Mouse (Mus musculus): Measurements from ENCODE around the gene Vps37c. TPM values are rescaled to one million over a fixed set of nuclear protein-coding genes. Genes with fewer than 3 reads are reported as not detected.
A peak's percentile ranks its signal among the peaks of the same experiment; 100 is the strongest.

Vps37c gene
- 30.3 and 33.1 TPM in 2 replicates for polyA plus RNA-seq (2014; fragmentation: Nextera tagmentation; extraction: Ambion mirVana)

GRCm38 (mm10) chr19:10688537-10689352, at the start of gene Vps37c:
Vps37c (plus strand) TSS chr19:10688735.
- Histone ChIP-seq H3K4me3 (ENCODE audit: low read depth, low read length) (peak within 1 kb of the TSS; percentile 84), H3K9me3 (ENCODE audit: low read depth, low read length) (no peaks in the 10 kb centered on the region), H3K27ac (ENCODE audit: low read depth) (peak within 1 kb of the TSS; percentile 96), H3K27me3 (ENCODE audit: insufficient read depth, low read length) (no peaks in the 10 kb centered on the region), H3K4me1 (ENCODE audit: insufficient read depth) (peaks cover 16% of the 10 kb centered on the region), H3K4me2 (peak within 1 kb of the TSS; percentile 78), H3K36me3 (ENCODE audit: insufficient read depth) (no peaks in the 10 kb centered on the region; the same call in 1 of the 2 replicates), H3K9ac (peak within 1 kb of the TSS; percentile 85)
- ATAC-seq (ENCODE audit: insufficient read depth) (peak; percentile 91), DNase-seq (peak; percentile 90)
- 0 out of 2 replicates have a peak, but pooled peaks have one; percentile 10 for TF ChIP-seq CTCF (IDR thresholded peaks at IDR 0.05; ENCODE audit: low read depth)
- WGBS: under 1% methylated on average over 74 of the region's 74 CpGs

- no peaks in the 10 kb centered on the region for H3K9me3 ChIP-seq (ENCODE audit: low read depth, low read length)
- no peaks in the 10 kb centered on the region for H3K4me1 ChIP-seq (ENCODE audit: insufficient read depth)
- no peak overlapping the region for H3K4me2 ChIP-seq
- H3K27ac ChIP-seq (ENCODE audit: low read depth): no peak overlapping the region
- no peaks in the 10 kb centered on the region for H3K27me3 ChIP-seq (ENCODE audit: insufficient read depth, low read length)
- H3K36me3 ChIP-seq (ENCODE audit: insufficient read depth): no peaks in the 10 kb centered on the region
- TF ChIP-seq CTCF (IDR thresholded peaks at IDR 0.05; ENCODE audit: low read depth): no peak
- no peak for ATAC-seq (ENCODE audit: insufficient read depth)
- H3K9ac ChIP-seq: no peak overlapping the region
- DNase-seq: no peak
- no peak overlapping the region for H3K4me3 ChIP-seq (ENCODE audit: low read depth, low read length)
- whole genome bisulfite sequencing: 5% methylated on average over 5 of the region's 5 CpGs
These were observed 48.5 kb upstream of the Vps37c start for GRCm38 (mm10) chr19:10640080-10640479.

- Histone ChIP-seq H3K4me1 (ENCODE audit: insufficient read depth) (no peaks in the 10 kb centered on the region), H3K9me3 (ENCODE audit: low read depth, low read length) (no peaks in the 10 kb centered on the region), H3K9ac (no peak overlapping the region), H3K36me3 (ENCODE audit: insufficient read depth) (no peaks in the 10 kb centered on the region), H3K27ac (ENCODE audit: low read depth) (no peak overlapping the region), H3K4me3 (ENCODE audit: low read depth, low read length) (no peak overlapping the region), H3K4me2 (no peak overlapping the region), H3K27me3 (ENCODE audit: insufficient read depth, low read length) (no peaks in the 10 kb centered on the region)
- DNase-seq: no peak
- WGBS: 44% methylated on average over 13 of the region's 13 CpGs
- no peak for TF ChIP-seq CTCF (IDR thresholded peaks at IDR 0.05; ENCODE audit: low read depth)
- ATAC-seq (ENCODE audit: insufficient read depth): no peak
These were observed 47.8 kb upstream of the Vps37c start for GRCm38 (mm10) chr19:10640589-10641378.

GRCm38 (mm10) chr19:10645616-10646015, 42.9 kb upstream of the Vps37c start:
- H3K4me2 ChIP-seq: no peak overlapping the region
- H3K9ac ChIP-seq: no peak overlapping the region
- H3K4me1 ChIP-seq (ENCODE audit: insufficient read depth): no peaks in the 10 kb centered on the region
- H3K9me3 ChIP-seq (ENCODE audit: low read depth, low read length): no peaks in the 10 kb centered on the region
- no peak for TF ChIP-seq CTCF (IDR thresholded peaks at IDR 0.05; ENCODE audit: low read depth)
- no peak overlapping the region for H3K27ac ChIP-seq (ENCODE audit: low read depth)
- ATAC-seq (ENCODE audit: insufficient read depth) (no peak), DNase-seq (no peak)
- no peaks in the 10 kb centered on the region for H3K36me3 ChIP-seq (ENCODE audit: insufficient read depth)
- 90% methylated on average over 2 of the region's 2 CpGs for WGBS
- no peak overlapping the region for H3K4me3 ChIP-seq (ENCODE audit: low read depth, low read length)
- no peaks in the 10 kb centered on the region for H3K27me3 ChIP-seq (ENCODE audit: insufficient read depth, low read length)

- TF ChIP-seq CTCF (IDR thresholded peaks at IDR 0.05; ENCODE audit: low read depth): no peak
- H3K36me3 ChIP-seq (ENCODE audit: insufficient read depth): no peaks in the 10 kb centered on the region
- H3K9ac ChIP-seq: no peak overlapping the region
- 65% methylated on average over 8 of the region's 8 CpGs for WGBS
- H3K9me3 ChIP-seq (ENCODE audit: low read depth, low read length): no peaks in the 10 kb centered on the region
- no peak overlapping the region for H3K27ac ChIP-seq (ENCODE audit: low read depth)
- no peaks in the 10 kb centered on the region for H3K4me1 ChIP-seq (ENCODE audit: insufficient read depth)
- no peak overlapping the region for H3K4me2 ChIP-seq
- no peak overlapping the region for H3K4me3 ChIP-seq (ENCODE audit: low read depth, low read length)
- H3K27me3 ChIP-seq (ENCODE audit: insufficient read depth, low read length): no peaks in the 10 kb centered on the region
- DNase-seq: no peak
- no peak for ATAC-seq (ENCODE audit: insufficient read depth)
These were observed 40.4 kb upstream of the Vps37c start for GRCm38 (mm10) chr19:10648156-10648555.

GRCm38 (mm10) chr19:10656058-10656457, 32.5 kb upstream of the Vps37c start:
- no peaks in the 10 kb centered on the region for H3K4me1 ChIP-seq (ENCODE audit: insufficient read depth)
- WGBS: 58% methylated on average over 3 of the region's 3 CpGs
- DNase-seq (no peak), ATAC-seq (ENCODE audit: insufficient read depth) (no peak)
- no peaks in the 10 kb centered on the region for H3K36me3 ChIP-seq (ENCODE audit: insufficient read depth)
- no peaks in the 10 kb centered on the region for H3K27me3 ChIP-seq (ENCODE audit: insufficient read depth, low read length)
- H3K4me2 ChIP-seq: no peak overlapping the region
- no peaks in the 10 kb centered on the region for H3K9me3 ChIP-seq (ENCODE audit: low read depth, low read length)
- H3K9ac ChIP-seq: no peak overlapping the region
- no peak overlapping the region for H3K27ac ChIP-seq (ENCODE audit: low read depth)
- no peak for TF ChIP-seq CTCF (IDR thresholded peaks at IDR 0.05; ENCODE audit: low read depth)
- H3K4me3 ChIP-seq (ENCODE audit: low read depth, low read length): no peak overlapping the region

GRCm38 (mm10) chr19:10657742-10658141, 30.8 kb upstream of the Vps37c start:
- ATAC-seq (ENCODE audit: insufficient read depth): no peak
- Histone ChIP-seq H3K36me3 (ENCODE audit: insufficient read depth) (no peaks in the 10 kb centered on the region), H3K4me3 (ENCODE audit: low read depth, low read length) (no peak overlapping the region), H3K27ac (ENCODE audit: low read depth) (no peak overlapping the region), H3K9me3 (ENCODE audit: low read depth, low read length) (no peaks in the 10 kb centered on the region), H3K27me3 (ENCODE audit: insufficient read depth, low read length) (no peaks in the 10 kb centered on the region), H3K9ac (no peak overlapping the region), H3K4me1 (ENCODE audit: insufficient read depth) (no peaks in the 10 kb centered on the region), H3K4me2 (no peak overlapping the region)
- 38% methylated on average over 5 of the region's 5 CpGs for WGBS
- DNase-seq: no peak
- TF ChIP-seq CTCF (IDR thresholded peaks at IDR 0.05; ENCODE audit: low read depth): no peak
